12 mouse cellular contexts compared by ENCODE assay signal in the genomic region with DNA sequence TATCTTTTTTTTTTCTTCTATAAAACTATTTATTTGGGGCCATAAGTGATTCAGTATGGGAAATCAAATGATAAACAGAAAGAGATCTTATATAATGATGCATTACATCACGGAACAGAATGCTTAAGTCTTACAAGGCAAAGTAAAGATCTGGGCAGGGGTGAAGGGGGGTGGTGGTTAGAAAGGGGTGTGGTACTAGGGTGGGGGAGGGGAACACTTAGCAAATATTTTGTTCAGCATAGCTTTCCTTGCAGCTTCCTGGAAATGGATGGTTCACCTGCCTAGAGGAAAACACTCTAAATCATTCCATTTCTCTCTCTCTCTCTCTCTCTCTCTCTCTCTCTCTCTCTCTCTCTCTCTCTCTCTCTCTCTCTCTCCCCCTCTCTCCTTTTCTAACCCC. TPM values are rescaled to one million over a fixed set of nuclear protein-coding genes. Genes with fewer than 3 reads are reported as not detected.
DNase-seq lines count a peak whose midpoint lies in the region; ATAC-seq and TF ChIP-seq lines count a peak whose summit lies in the region.
"Had no signal": no experiment of that assay in that cellular context is flagged by ENCODE, and none has a peak within 500 bp of the region (broad histone marks: within the 10 kb centered on the region; RNA-seq: fewer than 3 reads in every experiment).

No protein-coding gene starts in this region.

- TF ChIP-seq CTCF in cerebellum, adult 2 months (IDR thresholded peaks at IDR 0.05; ENCODE audit: borderline replicate concordance, insufficient read depth, low read depth, low read length), result no peak
- TF ChIP-seq CTCF in forebrain, postnatal 0 days (IDR thresholded peaks at IDR 0.05; ENCODE audit: low read depth), result no peak

- H3K4me2 ChIP-seq in forebrain, postnatal 0 days (ENCODE audit: low read depth), result peak overlapping the region; percentile 63
- peak overlapping the region; percentile 51 for H3K4me2 ChIP-seq in midbrain, embryonic 13.5 days (replicated peaks)
- H3K4me2 ChIP-seq in heart, embryonic 11.5 days, result no peak overlapping the region

- no peak for TF ChIP-seq POLR2A in cerebellum, adult 2 months (IDR thresholded peaks at IDR 0.05; ENCODE audit: borderline replicate concordance, insufficient read depth, low read length)

- no peaks in the 10 kb centered on the region for H3K9me3 ChIP-seq in forebrain, postnatal 0 days (ENCODE audit: low read length)
- H3K9me3 ChIP-seq in midbrain, embryonic 13.5 days, result no peaks in the 10 kb centered on the region
- no peaks in the 10 kb centered on the region for H3K9me3 ChIP-seq in heart, embryonic 11.5 days (replicated peaks; ENCODE audit: control insufficient read depth, low read length)

- H3K9ac ChIP-seq in forebrain, postnatal 0 days, result peak overlapping the region; percentile 26; the same call in 1 of the 2 replicates
- H3K9ac ChIP-seq in midbrain, embryonic 13.5 days (replicated peaks), result peak overlapping the region; percentile 66
- H3K9ac ChIP-seq in heart, embryonic 11.5 days (ENCODE audit: low read depth, low read length), result no peak overlapping the region

- H3K27ac ChIP-seq in cerebellum, adult 2 months (ENCODE audit: insufficient read depth, low read length), result no peak overlapping the region; the same call in 1 of the 2 replicates
- peak overlapping the region; percentile 97 for H3K27ac ChIP-seq in forebrain, postnatal 0 days (ENCODE audit: low read depth, low read length)
- H3K27ac ChIP-seq in midbrain, embryonic 13.5 days, result peak overlapping the region; percentile 88
- H3K27ac ChIP-seq in heart, embryonic 11.5 days (ENCODE audit: low read depth, low read length), result no peak overlapping the region

- DNase-seq in cerebellum, adult 2 months, result peak in 1 of 2 experiments; percentile 22
- DNase-seq in cerebellum, postnatal 25 days, result no peak
- DNase-seq in Muller cell, postnatal 12 days (ENCODE audit: inconsistent ontology term), result peak; percentile 40
- peak; percentile 72 for DNase-seq in forebrain, postnatal 0 days
- no peak for DNase-seq in urinary bladder, adult 18-20 months (ENCODE audit: low spot score in 2 of 2)
- DNase-seq in thymus, postnatal 4 days, result no peak

- WGBS in cerebellum, adult 2 months, result 41% methylated on average over 1 of the region's 1 CpGs
- WGBS in forebrain, postnatal 0 days, result 13% methylated on average over 1 of the region's 1 CpGs
- WGBS in midbrain, embryonic 13.5 days, result 27% methylated on average over 1 of the region's 1 CpGs
- WGBS in heart, embryonic 11.5 days (ENCODE audit: insufficient replicate concordance), result 51% methylated on average over 1 of the region's 1 CpGs

- ATAC-seq in forebrain, postnatal 0 days, result peak; percentile 14; the same call in 1 of the 2 replicates
- no peak for ATAC-seq in midbrain, embryonic 13.5 days
- no peak; the same call in 1 of the 2 replicates for ATAC-seq in heart, embryonic 11.5 days (replicated peaks; ENCODE audit: insufficient number of reproducible peaks, low FRiP score, low TSS enrichment)

- H3K27me3 ChIP-seq in cerebellum, adult 2 months (ENCODE audit: control insufficient read depth, insufficient read depth, low read length), result no peaks in the 10 kb centered on the region
- H3K27me3 ChIP-seq in forebrain, postnatal 0 days (ENCODE audit: insufficient read depth, low read length), result no peaks in the 10 kb centered on the region
- H3K27me3 ChIP-seq in midbrain, embryonic 13.5 days, result no peaks in the 10 kb centered on the region
- no peaks in the 10 kb centered on the region for H3K27me3 ChIP-seq in heart, embryonic 11.5 days (ENCODE audit: control insufficient read depth, insufficient read depth, low read length)
- H3K27me3 ChIP-seq: Patski had no signal

- H3K36me3 ChIP-seq in forebrain, postnatal 0 days (ENCODE audit: insufficient read depth), result no peaks in the 10 kb centered on the region
- no peaks in the 10 kb centered on the region for H3K36me3 ChIP-seq in midbrain, embryonic 13.5 days
- H3K36me3 ChIP-seq in heart, embryonic 11.5 days (ENCODE audit: control insufficient read depth, insufficient read depth, low read length), result no peaks in the 10 kb centered on the region

- H3K4me1 ChIP-seq in cerebellum, adult 2 months (ENCODE audit: control insufficient read depth, insufficient read depth, low read length), result no peaks in the 10 kb centered on the region
- H3K4me1 ChIP-seq in forebrain, postnatal 0 days (ENCODE audit: insufficient read depth), result peaks cover 16% of the 10 kb centered on the region; the same call in 1 of the 2 replicates
- peaks cover 54% of the 10 kb centered on the region for H3K4me1 ChIP-seq in midbrain, embryonic 13.5 days (replicated peaks)
- H3K4me1 ChIP-seq in heart, embryonic 11.5 days (ENCODE audit: control insufficient read depth, insufficient read depth, low read length), result peaks cover 9% of the 10 kb centered on the region; the same call in 1 of the 2 replicates

- peak overlapping the region; percentile 22 for H3K4me3 ChIP-seq in cerebellum, adult 2 months (replicated peaks; ENCODE audit: insufficient read depth, low read depth, low read length)
- H3K4me3 ChIP-seq in forebrain, postnatal 0 days (ENCODE audit: low read depth, low read length), result peak overlapping the region; percentile 46
- peak overlapping the region; percentile 36 for H3K4me3 ChIP-seq in midbrain, embryonic 13.5 days (replicated peaks)
- no peak overlapping the region for H3K4me3 ChIP-seq in heart, embryonic 11.5 days (ENCODE audit: low read depth, low read length)

RNA-seq across cellular contexts. Expression of gene Gm11146, which starts 43.1 kb away (rescaled TPM):
- not detected in 2 replicates for polyA plus RNA-seq in cerebellum, adult 2 months (2012; rRNA removed)
- total RNA-seq in forebrain, postnatal 0 days (2014; rRNA removed), result not detected in 2 replicates
- polyA plus RNA-seq in forebrain, postnatal 0 days (2015; fragmentation: Nextera tagmentation; extraction: Ambion mirVana), result not detected in 2 replicates
- polyA plus RNA-seq in midbrain, embryonic 13.5 days (2015; fragmentation: Nextera tagmentation; extraction: Ambion mirVana), result not detected in 2 replicates
- not detected in 2 replicates for polyA plus RNA-seq in heart, embryonic 11.5 days (2014; fragmentation: Nextera tagmentation; extraction: Ambion mirVana)
- total RNA-seq: heart, postnatal 14 days; liver, adult 2 months; megakaryocyte progenitor cell, adult 5-6 weeks had no signal
- polyA plus RNA-seq: liver, adult 2 months; Patski had no signal

Comparison
In these comparisons a context has a peak if more than half of its experiments do, and no peak if none do; other contexts are left out.
1. DNase-seq: peak in Muller cell, postnatal 12 days (single experiment) and forebrain, postnatal 0 days (single experiment); none in cerebellum, postnatal 25 days (0 of 2), urinary bladder, adult 18-20 months (0 of 2) and thymus, postnatal 4 days (single experiment).
2. H3K27ac ChIP-seq: peak in forebrain, postnatal 0 days (single experiment) and midbrain, embryonic 13.5 days (single experiment); none in cerebellum, adult 2 months (single experiment) and heart, embryonic 11.5 days (single experiment).